Mouse (Mus musculus) liver, embryonic 11.5 days (tissue): Measurements from ENCODE around the gene Upf2. TPM values are rescaled to one million over a fixed set of nuclear protein-coding genes. Genes with fewer than 3 reads are reported as not detected.
"Not testable (repeated sequence)": the region's sequence is repeated elsewhere in the genome, so short reads cannot be mapped to it uniquely, and the experiment has no call there.

ENCODE experiments used
- ATAC-seq: fragments of 200-750 bp; cut with Nextera tagmentation; replicated peaks from 2 replicates; pipeline ENCODE4 v1.8.0; 2017; ENCODE audit warnings: moderate number of reproducible peaks, mild to moderate bottlenecking, moderate TSS enrichment, moderate library complexity; ENCODE audit not compliant: low FRiP score
- DNase-seq: peaks from one replicate; pipeline ENCODE4 v3.0.0-alpha.2; 2017; ENCODE audit warnings: low spot score
- H3K27ac ChIP-seq: fragments of 300-500 bp; sonication (generic); 2 replicates; pipeline ENCODE4 v1.5.1; 2014; ENCODE audit warnings: mild to moderate bottlenecking, low read depth, low read length, control low read depth
- H3K27me3 ChIP-seq: fragments of 300-500 bp; sonication (generic); replicated peaks from 2 replicates; pipeline ENCODE4 v1.6.1; 2014; ENCODE audit warnings: low read length, mixed read lengths; ENCODE audit not compliant: control insufficient read depth, insufficient read depth
- H3K36me3 ChIP-seq: fragments of 300-500 bp; sonication (generic); 2 replicates; pipeline ENCODE4 v1.6.1; 2014; ENCODE audit warnings: mild to moderate bottlenecking, low read length, moderate library complexity, mixed read lengths; ENCODE audit not compliant: control insufficient read depth, insufficient read depth
- H3K4me1 ChIP-seq: fragments of 300-500 bp; sonication (generic); replicated peaks from 2 replicates; pipeline ENCODE4 v1.6.1; 2014; ENCODE audit warnings: low read length, mixed read lengths; ENCODE audit not compliant: control insufficient read depth, insufficient read depth
- H3K4me2 ChIP-seq: fragments of 300-500 bp; sonication (generic); 2 replicates; pipeline ENCODE4 v1.6.1; 2014; ENCODE audit warnings: mild to moderate bottlenecking, control low read depth, moderate library complexity
- H3K4me3 ChIP-seq: fragments of 300-500 bp; sonication (generic); 2 replicates; pipeline ENCODE4 v1.5.1; 2014; ENCODE audit warnings: low read depth, low read length, control low read depth
- H3K9ac ChIP-seq: fragments of 300-500 bp; sonication (generic); 2 replicates; pipeline ENCODE4 v1.6.1; 2014; ENCODE audit warnings: low read depth, low read length, control low read depth
- H3K9me3 ChIP-seq: fragments of 300-500 bp; sonication (generic); 2 replicates; pipeline ENCODE4 v1.6.1; 2016; ENCODE audit warnings: low read length, inconsistent platforms, mixed read lengths; ENCODE audit not compliant: control insufficient read depth
- WGBS: fragments of 180-500 bp; shearing (Covaris S2); extraction: QIAGEN DNeasy Blood & Tissue Kit; methylation state at CpG from one replicate; pipeline ENCODE4 v1.1.7; 2014; 5-methylcytosine and 5-hydroxymethylcytosine counted together
- polyA plus RNA-seq: library from polyadenylated mRNA; unstranded; fragments of >200 nt; fragmentation: Nextera tagmentation; extraction: Ambion mirVana; gene quantifications from 2 replicates; pipeline ENCODE4 v1.2.1, GENCODE M21; 2014

Upf2 gene
- polyA plus RNA-seq, 1 experiment from 2014 or later, result 10.7 TPM

GRCm38 (mm10) chr2:6015182-6015581 is 63.9 kb downstream of the Upf2 start:
- not testable (repeated sequence) for DNase-seq, H3K9me3 ChIP-seq, H3K36me3 ChIP-seq, H3K27ac ChIP-seq, H3K4me1 ChIP-seq, ATAC-seq, H3K27me3 ChIP-seq, H3K9ac ChIP-seq, H3K4me3 ChIP-seq, H3K4me2 ChIP-seq
- 84% methylated on average over 6 of the region's 6 CpGs for WGBS

GRCm38 (mm10) chr2:6020570-6020969 is 69.3 kb downstream of the Upf2 start:
- Histone ChIP-seq H3K27ac (no peak overlapping the region), H3K27me3 (no peaks in the 10 kb centered on the region), H3K4me2 (no peak overlapping the region), H3K4me1 (no peaks in the 10 kb centered on the region), H3K9me3 (no peaks in the 10 kb centered on the region), H3K9ac (no peak overlapping the region), H3K4me3 (no peak overlapping the region), H3K36me3 (peaks cover 12% of the 10 kb centered on the region; the same call in 1 of the 2 replicates)
- ATAC-seq, result no peak
- no peak for DNase-seq

GRCm38 (mm10) chr2:6042644-6043043 is 91.4 kb downstream of the Upf2 start:
- Histone ChIP-seq H3K4me2 (no peak overlapping the region), H3K4me3 (no peak overlapping the region), H3K36me3 (no peaks in the 10 kb centered on the region; the same call in 1 of the 2 replicates), H3K27me3 (no peaks in the 10 kb centered on the region), H3K9me3 (no peaks in the 10 kb centered on the region), H3K4me1 (no peaks in the 10 kb centered on the region), H3K9ac (no peak overlapping the region), H3K27ac (no peak overlapping the region)
- ATAC-seq (no peak), DNase-seq (no peak)
- WGBS, result 87% methylated on average over 1 of the region's 1 CpGs

- DNase-seq, result no peak
Observed at GRCm38 (mm10) chr2:6046796-6047195, 95.5 kb downstream of the Upf2 start.

GRCm38 (mm10) chr2:6048570-6048969 is 97.3 kb downstream of the Upf2 start:
- Histone ChIP-seq H3K27ac (no peak overlapping the region), H3K9ac (no peak overlapping the region), H3K27me3 (no peaks in the 10 kb centered on the region), H3K4me3 (no peak overlapping the region), H3K4me1 (peaks cover 7% of the 10 kb centered on the region), H3K9me3 (no peaks in the 10 kb centered on the region), H3K4me2 (no peak overlapping the region), H3K36me3 (peaks cover 15% of the 10 kb centered on the region)
- WGBS, result 47% methylated on average over 4 of the region's 4 CpGs
- DNase-seq (no peak), ATAC-seq (peak; percentile 45)

More at GRCm38 (mm10) chr2:6046796-6047195, 95.5 kb downstream of the Upf2 start:
- 82% methylated on average over 7 of the region's 7 CpGs for WGBS
- Histone ChIP-seq H3K27ac (no peak overlapping the region), H3K9me3 (no peaks in the 10 kb centered on the region), H3K4me3 (no peak overlapping the region), H3K4me1 (peaks cover 7% of the 10 kb centered on the region), H3K9ac (no peak overlapping the region), H3K36me3 (peaks cover 12% of the 10 kb centered on the region; the same call in 1 of the 2 replicates), H3K4me2 (no peak overlapping the region), H3K27me3 (no peaks in the 10 kb centered on the region)
- ATAC-seq, result no peak

GRCm38 (mm10) chr2:6049018-6049417 is 97.7 kb downstream of the Upf2 start:
- Histone ChIP-seq H3K9me3 (no peaks in the 10 kb centered on the region), H3K4me2 (no peak overlapping the region), H3K36me3 (peaks cover 15% of the 10 kb centered on the region), H3K4me1 (peaks cover 7% of the 10 kb centered on the region), H3K9ac (no peak overlapping the region), H3K27ac (no peak overlapping the region), H3K27me3 (no peaks in the 10 kb centered on the region), H3K4me3 (no peak overlapping the region)
- ATAC-seq (no peak), DNase-seq (no peak)
- WGBS, result 95% methylated on average over 3 of the region's 3 CpGs

- Histone ChIP-seq H3K27ac (no peak overlapping the region), H3K4me2 (no peak overlapping the region), H3K27me3 (no peaks in the 10 kb centered on the region), H3K4me1 (no peaks in the 10 kb centered on the region), H3K36me3 (peaks cover 17% of the 10 kb centered on the region), H3K4me3 (no peak overlapping the region), H3K9me3 (no peaks in the 10 kb centered on the region), H3K9ac (no peak overlapping the region)
- ATAC-seq (no peak), DNase-seq (no peak)
- 92% methylated on average over 11 of the region's 11 CpGs for WGBS
Observed at GRCm38 (mm10) chr2:6055466-6055865, 104.2 kb downstream of the Upf2 start.

- no peak overlapping the region for H3K27ac ChIP-seq
- WGBS, result 93% methylated on average over 3 of the region's 3 CpGs
Observed at GRCm38 (mm10) chr2:6056518-6056917, 105.2 kb downstream of the Upf2 start.

GRCm38 (mm10) chr2:6059291-6059690 is 108.0 kb downstream of the Upf2 start:
- Histone ChIP-seq H3K27ac (no peak overlapping the region), H3K4me1 (no peaks in the 10 kb centered on the region), H3K4me3 (no peak overlapping the region), H3K36me3 (peaks cover 5% of the 10 kb centered on the region), H3K27me3 (no peaks in the 10 kb centered on the region), H3K4me2 (no peak overlapping the region), H3K9me3 (no peaks in the 10 kb centered on the region), H3K9ac (no peak overlapping the region)
- WGBS, result 84% methylated on average over 2 of the region's 2 CpGs
- no peak for DNase-seq
- no peak for ATAC-seq

More at GRCm38 (mm10) chr2:6056518-6056917, 105.2 kb downstream of the Upf2 start:
- H3K4me3 ChIP-seq, result no peak overlapping the region
- no peak overlapping the region for H3K9ac ChIP-seq
- no peak overlapping the region for H3K4me2 ChIP-seq
- no peaks in the 10 kb centered on the region for H3K4me1 ChIP-seq
- no peak for DNase-seq
- H3K36me3 ChIP-seq, result peaks cover 11% of the 10 kb centered on the region
- no peaks in the 10 kb centered on the region for H3K27me3 ChIP-seq
- no peak for ATAC-seq
- H3K9me3 ChIP-seq, result no peaks in the 10 kb centered on the region
